Mouse (Mus musculus) kidney, adult 11 months (tissue): ENCODE measurements around the gene Carm1.
A peak's percentile ranks its signal among the peaks of the same experiment; 100 is the strongest.
"Not testable (repeated sequence)": the region's sequence is repeated elsewhere in the genome, so short reads cannot be mapped to it uniquely, and the experiment has no call there.

Experiments used
- DNase-seq: peaks from one replicate; pipeline ENCODE4 v3.0.0; 2022

Gene Carm1

DNA sequence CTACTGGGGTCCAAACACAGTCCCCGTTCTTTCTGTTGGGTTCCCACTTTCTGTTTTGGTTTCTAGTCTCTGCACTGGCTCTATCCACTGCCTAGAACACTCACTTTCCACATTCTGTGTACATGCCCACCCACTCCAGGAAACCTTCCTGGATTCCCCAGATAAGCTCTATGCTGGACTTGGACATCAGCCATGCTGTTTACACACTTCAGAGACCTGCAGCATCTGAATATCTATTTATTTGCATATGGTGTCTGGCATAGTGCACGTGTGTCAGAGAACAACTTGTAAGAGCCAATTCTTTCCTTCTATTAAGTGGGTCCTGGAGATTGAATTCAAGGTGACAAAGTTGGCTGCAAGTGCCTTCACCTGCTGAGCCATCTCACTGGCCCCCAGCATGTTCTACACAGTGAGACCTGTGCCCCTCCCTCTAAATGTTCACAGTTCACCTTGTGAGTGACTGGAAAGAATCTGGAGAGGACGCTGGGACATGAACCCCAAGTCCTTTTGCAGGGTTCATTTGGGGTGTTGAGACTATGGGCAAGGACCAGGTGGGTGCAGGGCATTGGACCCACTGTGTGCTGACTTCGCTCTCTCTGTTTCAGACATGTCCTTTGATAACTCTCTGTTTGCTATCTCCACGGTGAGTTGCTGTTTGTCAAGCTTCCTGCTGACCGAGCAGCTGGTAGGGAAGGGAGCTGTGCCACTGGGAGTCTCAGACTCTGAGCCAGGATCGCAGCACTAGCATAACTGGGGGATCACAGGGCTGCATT, 6.5 kb upstream of the Carm1 start:
- DNase-seq, result no peak

DNA sequence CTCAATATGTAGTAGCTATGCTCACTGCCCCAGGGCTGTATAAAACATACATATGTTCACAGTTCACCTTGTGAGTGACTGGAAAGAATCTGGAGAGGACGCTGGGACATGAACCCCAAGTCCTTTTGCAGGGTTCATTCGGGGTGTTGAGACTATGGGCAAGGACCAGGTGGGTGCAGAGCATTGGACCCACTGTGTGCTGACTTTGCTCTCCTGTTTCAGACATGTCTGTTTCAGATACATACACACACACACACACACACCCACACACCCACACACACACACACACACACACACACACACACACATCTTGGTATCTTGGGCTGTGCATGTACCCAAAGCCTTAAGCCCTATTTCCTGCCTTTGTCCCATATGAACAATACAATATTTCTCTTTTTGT, 4.7 kb upstream of the Carm1 start:
- DNase-seq, result not testable (repeated sequence)

DNA sequence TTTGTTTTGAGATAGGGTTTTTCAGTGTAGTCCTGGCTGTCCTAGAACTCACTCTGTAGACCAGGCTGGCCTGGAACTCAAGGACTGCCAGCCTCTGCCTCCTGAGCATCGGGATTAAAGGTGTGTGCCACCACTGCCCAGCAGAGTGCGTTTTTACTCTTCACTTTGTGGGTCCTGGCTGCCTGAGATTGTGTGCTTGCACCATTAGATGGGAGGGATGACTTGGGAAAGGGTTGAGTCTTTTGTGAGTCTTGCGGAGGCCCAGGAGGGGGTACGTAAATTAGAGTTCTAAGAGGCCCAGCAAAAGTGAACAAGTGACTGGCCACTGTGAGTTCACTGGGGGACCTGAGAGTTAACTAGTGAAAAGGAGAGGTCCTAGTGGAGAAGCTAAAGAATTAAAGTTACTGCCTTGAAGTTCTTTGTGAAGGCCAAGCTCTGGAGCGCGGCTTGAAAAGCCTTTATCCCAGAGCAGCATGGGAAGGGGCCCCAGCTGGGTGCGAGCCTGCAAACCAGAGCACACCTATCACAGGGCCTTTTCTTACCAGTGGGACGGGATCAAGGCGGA, 1.3 kb upstream of the Carm1 start:
- DNase-seq, result no peak

DNA sequence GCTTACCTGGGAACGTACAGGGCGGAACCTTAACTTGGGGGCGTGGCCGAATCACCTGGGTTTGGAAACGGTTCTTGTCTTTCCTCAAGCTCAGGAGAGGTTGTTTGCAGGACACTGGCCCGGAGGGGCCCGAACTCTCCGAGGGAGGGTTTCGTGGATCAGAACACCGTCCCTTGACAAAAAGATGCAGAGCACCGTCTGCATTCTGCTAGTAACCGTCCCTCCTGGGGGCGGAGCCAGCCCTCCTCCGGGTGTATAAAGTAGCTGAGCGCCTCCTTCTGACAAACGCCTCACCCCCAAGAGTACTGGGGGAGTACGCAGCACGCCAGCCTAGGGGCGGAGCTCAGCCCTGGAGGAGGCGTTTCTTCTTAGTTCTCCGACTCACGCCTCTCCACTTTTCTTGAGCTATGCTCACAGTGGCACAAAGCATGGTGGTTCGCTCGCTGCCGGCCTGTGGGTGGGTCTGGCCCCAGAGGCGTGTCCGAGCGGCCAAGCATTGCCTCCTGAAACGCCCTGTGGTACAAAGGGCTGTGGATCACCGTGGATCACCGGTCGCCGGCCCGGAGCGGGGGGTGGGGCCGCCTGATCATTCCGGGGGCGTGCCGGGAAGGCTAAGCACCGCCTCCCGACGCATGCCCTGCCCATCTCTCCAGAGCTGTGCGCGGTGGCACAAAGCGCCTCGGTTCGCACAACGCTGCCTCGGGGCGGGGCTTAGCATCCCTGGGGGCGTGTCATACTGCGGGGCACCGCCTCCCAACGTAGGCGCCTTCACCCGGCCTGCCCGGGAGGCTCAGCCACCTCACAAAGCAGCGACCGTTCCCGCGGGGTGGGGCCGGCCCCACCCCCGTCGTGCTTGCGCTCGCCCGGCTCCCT, 542 bp upstream of the Carm1 start:
- DNase-seq, result peak; percentile 99

DNA sequence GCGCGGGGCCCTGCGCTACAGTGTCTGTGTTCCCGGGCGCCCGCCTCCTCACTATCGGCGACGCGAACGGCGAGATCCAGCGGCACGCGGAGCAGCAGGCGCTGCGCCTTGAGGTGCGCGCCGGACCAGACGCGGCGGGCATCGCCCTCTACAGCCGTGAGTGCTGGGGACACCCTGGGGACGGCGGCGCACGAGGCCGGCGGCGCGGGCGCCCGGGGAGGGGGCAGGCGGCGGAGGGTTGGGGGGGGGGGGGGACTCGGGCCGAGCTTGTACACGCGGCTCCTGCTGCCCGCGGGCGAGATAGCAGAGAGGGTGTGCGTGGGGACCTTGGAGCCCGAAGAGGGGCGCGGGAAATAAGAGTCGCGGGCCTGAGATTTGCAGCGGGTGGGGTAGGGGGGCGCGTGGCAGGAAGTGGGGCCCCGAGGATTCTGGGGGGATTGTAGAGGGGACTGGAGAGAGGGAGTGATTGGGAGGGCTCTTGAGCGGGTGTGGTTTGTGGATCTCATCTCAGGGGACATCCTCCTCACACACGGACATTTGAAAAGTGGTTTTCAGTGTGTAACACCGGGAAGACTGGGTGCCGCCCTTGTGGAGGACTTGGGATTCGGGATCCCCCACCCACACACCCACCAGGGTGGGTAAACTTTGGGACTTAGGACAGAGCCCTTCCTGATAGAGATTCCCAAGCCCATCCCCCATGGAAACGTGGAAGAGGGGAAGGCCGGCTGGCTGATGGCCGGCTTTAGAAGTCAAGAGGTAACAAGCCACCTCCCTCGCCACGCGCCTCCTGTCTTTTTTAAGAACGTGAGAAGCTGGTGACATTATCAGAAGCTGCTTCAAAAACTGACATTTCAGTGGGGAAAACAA, 614 bp downstream of the Carm1 start:
- peak; percentile 61 for DNase-seq

DNA sequence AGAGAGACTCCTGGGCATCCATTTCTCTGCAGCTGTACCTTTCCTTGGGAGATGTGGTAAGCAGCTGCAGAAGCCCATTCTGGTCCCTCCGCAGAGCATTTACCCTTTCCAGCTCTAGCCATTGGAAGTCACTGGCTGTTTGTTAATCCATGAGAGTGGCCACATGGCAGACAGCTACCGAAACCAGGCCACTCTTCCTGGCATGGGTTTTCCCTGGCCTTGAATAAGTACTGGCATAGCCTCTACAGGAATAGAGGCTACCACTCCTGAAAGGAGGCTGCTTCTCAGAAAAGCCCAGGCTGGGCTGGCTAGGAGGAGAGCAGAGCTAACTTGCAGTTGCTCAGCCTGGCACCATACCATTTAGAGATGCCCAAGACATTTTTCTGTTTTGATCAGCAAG, 4.4 kb downstream of the Carm1 start:
- DNase-seq, result no peak

DNA sequence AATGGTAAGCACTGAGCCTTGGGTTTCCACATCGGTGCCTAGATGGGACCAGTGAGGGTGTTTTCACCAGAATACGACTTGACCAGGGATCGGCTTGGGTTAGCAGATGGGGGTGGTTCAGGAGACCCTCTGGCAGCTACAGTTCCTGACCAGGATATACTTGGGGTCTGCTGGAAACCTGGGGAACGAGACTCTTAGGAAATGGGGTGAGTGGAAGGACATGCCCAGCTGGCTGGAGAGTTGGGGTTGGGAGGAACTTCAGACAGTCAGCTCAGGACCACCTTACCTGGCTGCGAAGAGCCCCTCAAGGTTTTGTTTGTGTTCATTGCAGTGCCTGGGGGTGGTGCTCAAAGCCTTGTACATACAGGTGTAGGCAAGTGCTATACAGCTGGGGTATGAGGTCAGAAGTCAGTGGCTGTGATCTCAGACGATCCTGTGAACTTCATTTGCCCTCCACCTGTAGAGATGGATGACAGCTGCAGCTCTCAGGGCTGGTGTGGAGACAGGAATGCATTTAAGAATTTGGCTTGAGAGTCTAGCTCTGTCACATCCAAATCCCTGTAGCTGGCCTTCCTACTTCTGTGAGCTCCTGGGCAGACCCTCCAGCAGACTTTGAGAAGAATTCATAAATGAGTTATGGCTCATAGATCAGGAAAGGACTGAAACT, 7.0 kb downstream of the Carm1 start:
- no peak for DNase-seq

DNA sequence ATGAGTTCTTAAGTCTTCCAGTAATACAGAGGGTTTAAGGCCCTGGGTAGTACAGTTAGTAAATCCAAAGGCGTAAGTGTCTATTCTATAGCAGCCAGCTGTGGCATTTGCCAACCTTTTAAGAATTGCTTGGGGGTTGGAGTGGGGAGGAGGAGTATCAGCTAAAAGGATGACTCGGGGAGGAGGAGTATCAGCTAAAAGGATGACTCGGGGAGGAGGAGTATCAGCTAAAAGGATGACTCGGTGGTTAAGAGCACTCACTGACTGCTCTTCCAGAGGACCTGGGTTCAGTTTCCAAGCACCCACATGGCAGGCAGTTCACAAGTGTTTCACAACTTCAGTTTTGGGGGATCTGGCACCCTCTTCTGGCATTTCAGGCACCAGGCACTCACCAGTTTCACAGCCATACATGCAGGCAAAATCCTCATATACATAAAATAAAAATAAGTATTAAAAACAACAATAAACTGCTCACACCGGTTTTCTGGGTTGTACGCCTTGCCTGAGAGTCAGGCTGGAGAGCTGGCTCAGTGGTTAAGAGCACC, 8.6 kb downstream of the Carm1 start:
- no peak for DNase-seq

DNA sequence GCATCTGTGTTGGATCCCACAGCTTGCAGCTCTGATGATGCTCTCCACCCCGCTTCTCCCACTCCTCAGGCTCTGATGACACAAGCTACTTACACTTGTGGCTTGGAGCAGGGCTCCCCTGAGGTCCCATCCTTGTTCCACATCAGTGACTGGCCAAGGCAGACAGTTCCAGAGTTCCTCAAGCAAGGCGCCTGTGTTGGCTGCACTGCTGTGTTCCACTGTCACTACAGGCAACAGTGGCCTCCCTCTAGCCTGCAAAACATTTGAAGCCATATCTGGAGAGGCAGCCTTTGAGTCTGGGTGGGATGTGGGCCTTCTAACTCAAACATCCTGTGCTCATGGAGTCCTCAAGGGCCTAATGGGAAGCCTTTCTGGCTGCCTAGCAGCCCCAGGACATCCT, 10.3 kb downstream of the Carm1 start:
- DNase-seq, result no peak

DNA sequence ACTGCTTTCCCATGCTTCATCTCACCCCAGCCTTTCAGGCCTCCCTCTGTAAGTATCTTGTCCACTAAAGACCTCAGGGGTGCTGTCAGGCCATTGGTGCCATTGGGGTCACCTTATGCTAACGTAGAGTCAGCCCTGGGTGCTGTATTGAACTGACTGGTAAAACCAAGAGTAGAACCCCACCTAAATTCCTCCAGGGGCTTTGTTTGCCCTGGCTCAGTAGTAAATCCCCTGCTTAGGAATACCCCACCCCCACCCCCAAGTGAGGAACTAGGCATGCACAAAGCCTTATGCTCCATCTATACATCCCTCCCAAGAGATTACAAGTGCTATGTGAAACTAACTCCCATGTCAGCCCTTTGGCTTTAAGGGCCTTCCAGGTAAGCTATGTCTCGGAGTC, 10.9 kb downstream of the Carm1 start:
- no peak for DNase-seq

DNA sequence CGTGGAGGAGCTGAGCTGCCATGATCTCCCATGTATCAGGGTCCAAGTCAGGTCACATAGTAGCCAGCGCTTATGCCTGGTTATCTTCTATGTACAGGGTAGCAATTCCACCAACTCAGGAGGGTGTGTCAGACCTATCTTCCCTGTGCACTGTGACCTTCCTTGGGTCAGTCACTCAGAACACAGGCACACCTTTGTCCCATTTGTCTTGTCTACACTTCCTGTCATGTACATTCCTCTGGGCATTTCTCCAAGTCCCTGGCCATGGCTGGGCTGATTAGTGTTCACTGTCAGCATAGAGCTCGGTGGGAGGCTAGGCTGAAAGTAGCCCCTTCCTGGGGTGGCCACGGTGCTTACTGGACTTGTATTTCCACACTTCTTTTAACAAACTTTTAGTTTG, 11.7 kb downstream of the Carm1 start:
- peak; percentile 17 for DNase-seq

DNA sequence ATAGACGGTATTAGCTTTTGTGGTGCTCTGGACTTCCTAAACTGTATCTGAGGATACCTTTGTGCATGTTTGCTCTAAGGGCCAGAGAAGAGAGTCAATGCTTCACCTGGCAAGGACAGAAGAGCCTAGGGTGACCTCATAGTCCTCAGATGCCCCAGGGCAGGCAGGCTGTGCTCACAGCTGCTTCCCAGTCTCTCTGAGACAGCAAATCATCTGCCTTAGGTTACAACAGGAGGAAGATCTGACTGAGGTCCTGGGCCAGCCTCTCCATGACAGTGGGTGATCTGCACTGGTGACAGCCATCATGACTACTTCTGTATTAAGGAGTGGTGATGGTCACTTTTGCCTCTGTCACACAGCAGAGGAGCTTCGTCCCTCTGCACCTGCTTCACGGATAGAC, 12.5 kb downstream of the Carm1 start:
- no peak for DNase-seq

DNA sequence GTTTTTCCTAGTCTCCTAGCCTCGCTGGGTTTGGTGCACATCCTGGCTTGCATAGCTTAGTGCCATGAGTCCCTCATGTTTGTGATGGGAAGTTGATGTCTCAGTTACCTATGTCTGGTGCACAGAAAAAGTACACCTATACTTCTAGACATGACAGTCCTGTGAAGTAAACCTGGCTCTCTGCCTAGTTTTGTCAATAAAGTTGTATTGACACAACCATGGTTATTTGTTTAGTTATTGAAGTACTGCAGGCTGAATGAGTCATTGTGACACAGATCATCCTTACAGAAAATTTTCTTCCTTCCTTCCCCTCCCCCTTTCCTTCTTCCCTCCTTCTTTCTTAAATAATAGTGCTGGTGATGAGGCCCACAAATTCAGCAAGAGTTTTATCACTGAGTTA, 17.7 kb downstream of the Carm1 start:
- DNase-seq, result no peak

DNA sequence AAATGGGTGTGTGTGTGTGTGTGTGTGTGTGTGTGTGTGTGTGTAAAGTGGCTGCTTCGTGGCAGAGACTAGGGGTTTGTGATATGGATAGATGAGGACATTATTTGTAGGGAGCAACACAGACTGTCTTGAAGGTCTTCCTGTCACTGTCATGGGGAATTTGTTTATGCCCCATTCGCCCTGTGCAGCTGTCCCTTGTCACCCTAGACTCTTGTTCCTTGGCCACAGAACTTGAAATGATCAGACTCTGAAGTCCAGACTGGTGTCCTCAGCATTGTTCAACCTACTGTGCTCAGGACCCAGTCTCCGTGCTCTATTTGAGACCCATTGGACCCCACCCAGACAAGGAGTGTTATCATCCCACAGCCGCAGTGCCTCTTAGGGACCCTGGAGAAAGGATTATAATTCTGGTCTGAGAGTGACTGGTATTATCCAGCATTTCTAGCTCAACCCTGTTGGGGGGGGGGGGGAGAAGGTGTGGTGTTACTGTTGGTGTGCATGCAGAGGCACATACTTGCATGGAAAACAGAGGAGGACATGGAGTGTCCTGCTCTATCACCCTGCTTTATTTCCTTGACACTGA, 18.4 kb downstream of the Carm1 start:
- DNase-seq, result no peak

DNA sequence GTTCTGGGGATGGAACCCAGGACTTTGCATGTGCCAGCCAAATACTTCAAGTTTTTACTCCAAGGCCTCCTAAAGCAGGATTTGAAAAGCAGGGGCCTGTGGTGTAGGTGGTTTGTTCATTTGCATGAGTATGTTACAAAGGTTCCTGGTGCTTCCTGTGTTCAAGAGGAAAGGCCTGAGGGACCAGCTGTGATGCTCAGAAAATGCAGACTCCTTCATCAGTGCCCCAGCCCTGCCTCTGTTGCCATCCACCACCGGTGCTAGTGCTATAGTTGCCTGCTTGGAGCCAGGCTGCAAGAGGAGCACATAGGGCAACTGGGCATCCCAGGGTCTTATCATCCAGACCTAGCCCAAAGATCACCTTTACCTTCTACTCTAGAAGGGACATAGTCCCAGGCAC, 19.8 kb downstream of the Carm1 start:
- DNase-seq, result no peak

DNA sequence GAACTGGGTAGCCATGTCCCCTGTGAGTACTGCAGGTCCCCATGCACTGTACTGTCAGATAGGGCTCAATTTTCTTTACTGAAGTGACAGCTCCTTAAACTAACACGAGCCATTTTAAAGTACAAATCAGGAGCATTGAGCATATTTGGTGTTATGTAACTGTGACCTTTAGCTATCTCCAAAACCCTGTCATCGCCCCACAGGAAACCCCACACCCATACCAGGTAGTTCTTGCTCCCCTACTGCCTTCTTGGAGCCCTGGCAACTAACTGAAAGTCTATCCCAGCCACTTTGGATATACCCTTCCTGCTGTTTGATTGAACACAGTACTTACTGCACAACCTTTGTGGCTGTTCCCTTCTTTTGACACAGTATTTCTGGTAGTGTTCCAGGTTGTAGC, 20.4 kb downstream of the Carm1 start:
- no peak for DNase-seq

DNA sequence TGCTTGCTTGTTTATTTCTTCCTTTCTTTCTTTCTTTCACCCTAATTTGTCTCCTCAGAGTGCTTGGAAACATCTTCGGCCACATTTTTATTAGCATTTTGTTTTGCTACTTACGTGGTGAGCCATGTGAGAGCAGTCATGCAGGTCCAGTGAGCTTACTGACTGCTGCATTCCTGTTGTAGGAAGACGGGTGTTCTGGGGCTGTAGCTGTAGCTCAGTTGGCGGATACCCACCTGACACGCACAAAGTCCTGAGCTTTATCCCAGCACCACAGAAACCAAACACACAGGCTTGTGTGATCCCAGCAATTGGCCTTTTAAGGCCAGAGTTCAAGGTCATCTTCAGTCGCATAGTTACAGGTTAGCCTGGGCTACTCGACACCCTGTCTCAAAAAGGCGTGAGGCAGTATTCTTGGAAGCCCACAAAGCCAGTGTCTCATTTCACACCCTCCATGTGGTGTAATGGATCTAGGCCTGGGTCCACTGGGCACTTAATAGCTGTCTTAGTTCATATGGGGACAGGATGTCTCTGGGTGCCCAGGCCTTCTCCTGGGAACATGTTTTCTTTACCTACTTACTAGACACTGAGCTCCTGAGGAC, 22.1 kb downstream of the Carm1 start:
- no peak for DNase-seq

DNA sequence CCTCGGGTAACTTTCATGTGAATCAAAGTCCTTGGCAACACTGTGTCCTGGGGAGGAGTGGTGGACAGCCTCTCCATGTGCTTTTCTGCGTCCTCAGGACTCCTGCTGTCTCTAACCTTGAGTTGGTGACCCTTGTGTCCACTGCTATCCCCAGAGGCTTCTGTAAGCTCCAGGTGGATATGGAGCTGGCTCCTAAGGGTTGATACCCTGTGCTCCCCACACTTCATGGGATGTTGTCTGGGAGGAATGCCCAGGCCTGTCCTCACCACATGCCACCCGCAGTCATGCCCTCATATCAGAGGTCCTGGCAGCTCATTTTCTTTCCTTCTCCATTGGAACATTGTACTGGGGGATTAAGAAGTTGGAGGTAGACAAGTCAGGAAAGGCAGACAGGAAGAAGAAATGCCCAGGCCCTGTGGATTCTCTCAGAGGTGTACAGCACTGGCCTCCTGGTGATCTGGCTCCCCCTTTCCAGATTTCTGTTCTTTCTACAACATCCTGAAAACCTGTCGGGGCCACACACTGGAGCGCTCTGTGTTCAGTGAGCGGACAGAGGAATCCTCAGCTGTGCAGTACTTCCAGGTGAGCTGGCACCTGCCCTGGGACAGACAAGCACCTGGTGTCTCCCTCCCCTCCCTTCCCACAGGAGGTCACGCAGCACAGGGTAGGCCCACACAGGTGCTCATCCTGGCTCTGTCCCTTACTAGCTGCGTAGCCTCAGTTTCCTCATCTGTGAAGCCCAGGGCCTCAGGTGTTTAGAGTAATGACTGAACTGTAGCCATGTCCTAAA, 27.5 kb downstream of the Carm1 start:
- no peak for DNase-seq

DNA sequence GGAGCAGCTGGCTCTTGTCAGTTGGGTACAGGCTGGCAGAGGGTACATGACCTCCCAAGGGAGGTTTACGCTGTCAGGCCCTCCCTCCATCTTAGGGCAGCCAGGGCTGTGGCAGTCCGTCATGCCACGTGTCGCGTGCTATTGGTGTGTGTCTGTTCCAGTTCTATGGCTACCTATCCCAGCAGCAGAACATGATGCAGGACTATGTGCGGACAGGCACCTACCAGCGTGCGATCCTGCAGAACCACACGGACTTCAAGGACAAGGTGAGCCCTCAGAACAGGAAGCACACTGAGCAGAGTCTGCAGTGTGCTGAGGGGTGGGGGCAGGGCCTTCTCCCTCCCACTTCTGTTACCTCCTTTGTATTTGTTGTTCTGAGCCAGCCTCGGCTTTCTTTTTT, 28.6 kb downstream of the Carm1 start:
- DNase-seq, result no peak

DNA sequence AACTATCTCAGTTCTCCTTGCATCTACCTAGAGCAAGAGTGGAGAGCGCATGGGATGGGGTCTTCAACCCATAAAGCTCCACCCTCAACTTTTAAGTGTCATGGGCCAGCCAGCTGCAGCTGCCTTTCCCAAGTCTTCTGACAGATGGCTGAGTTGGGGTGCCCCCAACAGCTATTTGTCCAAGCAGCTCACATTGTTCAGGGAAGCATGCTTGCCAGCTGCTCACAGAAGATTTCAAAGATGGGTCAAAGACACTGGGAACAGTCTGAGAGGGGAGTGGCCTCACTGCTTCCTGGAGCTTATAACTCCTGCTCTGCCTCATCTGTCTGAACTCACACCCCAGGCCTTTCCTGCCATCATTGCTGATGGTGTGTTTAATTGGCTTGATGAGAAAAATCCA, 29.6 kb downstream of the Carm1 start:
- no peak for DNase-seq

DNA sequence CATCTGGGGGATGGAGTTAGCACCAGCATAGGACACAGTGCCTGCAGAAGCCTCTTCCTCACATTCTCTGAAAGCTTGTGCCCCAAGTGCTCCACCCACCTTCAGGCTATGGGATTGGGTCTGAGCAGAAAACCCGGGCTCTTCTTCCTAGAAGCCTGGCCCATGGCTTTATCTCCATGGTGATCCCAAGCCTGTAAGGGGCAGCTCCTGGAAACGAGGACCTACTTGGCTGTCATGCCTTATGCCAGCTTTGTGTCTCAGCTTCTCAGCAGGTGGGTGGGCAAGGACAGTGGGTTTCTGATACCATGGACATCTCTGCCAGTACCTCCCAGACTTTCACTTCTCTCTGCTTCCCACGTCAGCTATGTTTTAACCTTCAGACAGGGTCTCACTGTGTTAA, 31.5 kb downstream of the Carm1 start:
- DNase-seq, result no peak
